ENCODE assay signal across 9 mouse cellular contexts in genomic region chr7:133088830-133089261, GRCm38 (mm10). TPM values are rescaled to one million over a fixed set of nuclear protein-coding genes. Genes with fewer than 3 reads are reported as not detected.
DNase-seq lines count a peak whose midpoint lies in the region; ATAC-seq lines count a peak whose summit lies in the region.
"Had no signal": no experiment of that assay in that cellular context is flagged by ENCODE, and none has a peak within 500 bp of the region (broad histone marks: within the 10 kb centered on the region; RNA-seq: fewer than 3 reads in every experiment).

No protein-coding gene starts in this region.

- 0 out of 2 replicates have a peak, but pooled peaks cover 4% of the 10 kb centered on the region for H3K36me3 ChIP-seq in kidney, embryonic 16.5 days (ENCODE audit: insufficient read depth, low read length)
- H3K36me3 ChIP-seq in limb, embryonic 15.5 days, result no peaks in the 10 kb centered on the region

- H3K4me2 ChIP-seq in kidney, embryonic 16.5 days (replicated peaks; ENCODE audit: low read depth, low read length), result peak overlapping the region; percentile 3; the same call in 1 of the 2 replicates
- peak overlapping the region; percentile 6; the same call in 1 of the 2 replicates for H3K4me2 ChIP-seq in limb, embryonic 15.5 days

- H3K4me1 ChIP-seq in kidney, embryonic 16.5 days (ENCODE audit: insufficient read depth, low read length), result peaks cover 23% of the 10 kb centered on the region
- H3K4me1 ChIP-seq in limb, embryonic 15.5 days, result peaks cover 29% of the 10 kb centered on the region

- DNase-seq in heart, adult 11 months, result peak; percentile 96
- no peak for DNase-seq in heart, adult 8-10 months (ENCODE audit: low spot score)
- DNase-seq in cerebellum, postnatal 25 days, result peak; percentile 80 to 88
- DNase-seq in heart, adult 9 months (ENCODE audit: low spot score in 2 of 2), result peak; percentile 61 to 62
- peak; percentile 75 for DNase-seq in ovary, postnatal 36 days (ENCODE audit: low spot score)

- H3K4me3 ChIP-seq in kidney, embryonic 16.5 days (ENCODE audit: low read length), result no peak overlapping the region
- H3K4me3 ChIP-seq in limb, embryonic 15.5 days, result no peak overlapping the region

- no peaks in the 10 kb centered on the region for H3K9me3 ChIP-seq in kidney, embryonic 16.5 days (ENCODE audit: low read length)
- H3K9me3 ChIP-seq in limb, embryonic 15.5 days, result no peaks in the 10 kb centered on the region

- no peaks in the 10 kb centered on the region for H3K27me3 ChIP-seq in kidney, embryonic 16.5 days (ENCODE audit: insufficient read depth, low read length)
- H3K27me3 ChIP-seq in limb, embryonic 15.5 days, result no peaks in the 10 kb centered on the region

- no peak overlapping the region; the same call in 1 of the 2 replicates for H3K9ac ChIP-seq in kidney, embryonic 16.5 days (replicated peaks; ENCODE audit: low read length)
- no peak overlapping the region for H3K9ac ChIP-seq in limb, embryonic 15.5 days

- 44% methylated on average over 11 of the region's 11 CpGs for WGBS in kidney, embryonic 16.5 days
- 26% methylated on average over 11 of the region's 11 CpGs for WGBS in limb, embryonic 15.5 days

- peak overlapping the region; percentile 47 for H3K27ac ChIP-seq in kidney, embryonic 16.5 days (ENCODE audit: low read length)
- peak overlapping the region; percentile 58 for H3K27ac ChIP-seq in limb, embryonic 15.5 days

- peak; percentile 73; the same call in 1 of the 2 replicates for ATAC-seq in kidney, embryonic 16.5 days (ENCODE audit: low FRiP score, low TSS enrichment)
- peak; percentile 25; the same call in 1 of the 2 replicates for ATAC-seq in limb, embryonic 15.5 days (ENCODE audit: insufficient number of reproducible peaks, low FRiP score, low TSS enrichment, low read depth)
- ATAC-seq in megakaryocyte, adult 5-6 weeks (ENCODE audit: poor library complexity, severe bottlenecking), result no peak

RNA-seq across cellular contexts. Expression of gene Fgfr2, which starts 34.3 kb away (rescaled TPM):
- 1 to 10 TPM; 1.1 to 1.9 (median 1.4) TPM for total RNA-seq in heart, adult 8-10 months (2022)
- 115 and 118 TPM in 2 replicates for polyA plus RNA-seq in kidney, embryonic 16.5 days (2015; fragmentation: Nextera tagmentation; extraction: Ambion mirVana)
- polyA plus RNA-seq in limb, embryonic 15.5 days (2015; fragmentation: Nextera tagmentation; extraction: Ambion mirVana), result 97.8 and 101 TPM in 2 replicates
- 0.41 and 0.51 TPM in 2 replicates for total RNA-seq in megakaryocyte, adult 5-6 weeks (2015)
- 0.26 and 0.41 TPM in 2 replicates for total RNA-seq in megakaryocyte, adult 5-6 weeks (2017)
- total RNA-seq: hematopoietic stem cell, adult 5-6 weeks had no signal

RNA-seq across cellular contexts. Expression of gene Ctbp2, which starts 35.3 kb away (rescaled TPM):
- 10 to 100 TPM; 24.9 to 28.1 (median 27.6) TPM for total RNA-seq in heart, adult 8-10 months (2022)
- 121 and 123 TPM in 2 replicates for polyA plus RNA-seq in kidney, embryonic 16.5 days (2015; fragmentation: Nextera tagmentation; extraction: Ambion mirVana)
- polyA plus RNA-seq in limb, embryonic 15.5 days (2015; fragmentation: Nextera tagmentation; extraction: Ambion mirVana), result 47.4 and 56.3 TPM in 2 replicates
- total RNA-seq in megakaryocyte, adult 5-6 weeks (2015), result 43.2 and 49.3 TPM in 2 replicates
- total RNA-seq in megakaryocyte, adult 5-6 weeks (2017), result 50.2 and 57.6 TPM in 2 replicates
